Mouse (Mus musculus) forebrain, postnatal 0 days (tissue): Measurements from ENCODE around the gene Tnip1. TPM values are rescaled to one million over a fixed set of nuclear protein-coding genes. Genes with fewer than 3 reads are reported as not detected.

Source experiments
- ATAC-seq: fragments of 200-750 bp; cut with Nextera tagmentation; 2 replicates; pipeline ENCODE4 v1.8.0; 2017; ENCODE audit warnings: mild to moderate bottlenecking, moderate library complexity
- DNase-seq: peaks from one replicate; pipeline ENCODE4 v3.0.0-alpha.2; 2015
- H3K27ac ChIP-seq: fragments of 300-500 bp; sonication (generic); 2 replicates; pipeline ENCODE4 v1.5.1; 2014; ENCODE audit warnings: low read depth, mild to moderate bottlenecking, antibody characterized with exemption, low read length, moderate library complexity, mixed read lengths
- H3K27me3 ChIP-seq: fragments of 300-500 bp; sonication (generic); 2 replicates; pipeline ENCODE4 v1.6.1; 2014; ENCODE audit warnings: mild to moderate bottlenecking, low read length, mixed read lengths; ENCODE audit not compliant: insufficient read depth
- H3K36me3 ChIP-seq: fragments of 300-500 bp; sonication (generic); 2 replicates; pipeline ENCODE4 v1.6.1; 2014; ENCODE audit warnings: mild to moderate bottlenecking, moderate library complexity; ENCODE audit not compliant: insufficient read depth
- H3K4me1 ChIP-seq: fragments of 300-500 bp; sonication (generic); 2 replicates; pipeline ENCODE4 v1.6.1; 2014; ENCODE audit warnings: antibody characterized with exemption; ENCODE audit not compliant: insufficient read depth
- H3K4me2 ChIP-seq: fragments of 300-500 bp; sonication (generic); 2 replicates; pipeline ENCODE4 v1.6.1; 2014; ENCODE audit warnings: low read depth, mild to moderate bottlenecking, moderate library complexity
- H3K4me3 ChIP-seq: fragments of 300-500 bp; sonication (generic); 2 replicates; pipeline ENCODE4 v1.5.1; 2014; ENCODE audit warnings: low read depth, low read length, mixed read lengths
- H3K9ac ChIP-seq: fragments of 300-500 bp; sonication (generic); 2 replicates; pipeline ENCODE4 v1.6.1; 2014; ENCODE audit warnings: mild to moderate bottlenecking
- H3K9me3 ChIP-seq: fragments of 300-500 bp; sonication (generic); 2 replicates; pipeline ENCODE4 v1.6.1; 2016; ENCODE audit warnings: low read length
- CTCF ChIP-seq: sonication (generic); IDR thresholded peaks from 2 replicates; pipeline ENCODE4 v1.5.1; 2016; ENCODE audit warnings: antibody characterized with exemption, control low read depth, low read depth
- WGBS: fragments of 180-500 bp; shearing (Covaris S2); extraction: QIAGEN DNeasy Blood & Tissue Kit; methylation state at CpG from one replicate; pipeline ENCODE4 v1.1.7; 2014; 5-methylcytosine and 5-hydroxymethylcytosine counted together
- polyA plus RNA-seq: library from polyadenylated mRNA; unstranded; fragments of >200 nt; fragmentation: Nextera tagmentation; extraction: Ambion mirVana; gene quantifications from 2 replicates; pipeline ENCODE4 v1.2.1, GENCODE M21; 2015
- total RNA-seq: library from RNA; depleted of rRNA; stranded (reverse); fragments of >200 nt; gene quantifications from 2 replicates; pipeline ENCODE4 v1.2.3, GENCODE M21; 2014

Gene Tnip1
- total and polyA plus RNA-seq, 2 experiments from 2014 or later: 14.9 to 16.6 TPM

DNA sequence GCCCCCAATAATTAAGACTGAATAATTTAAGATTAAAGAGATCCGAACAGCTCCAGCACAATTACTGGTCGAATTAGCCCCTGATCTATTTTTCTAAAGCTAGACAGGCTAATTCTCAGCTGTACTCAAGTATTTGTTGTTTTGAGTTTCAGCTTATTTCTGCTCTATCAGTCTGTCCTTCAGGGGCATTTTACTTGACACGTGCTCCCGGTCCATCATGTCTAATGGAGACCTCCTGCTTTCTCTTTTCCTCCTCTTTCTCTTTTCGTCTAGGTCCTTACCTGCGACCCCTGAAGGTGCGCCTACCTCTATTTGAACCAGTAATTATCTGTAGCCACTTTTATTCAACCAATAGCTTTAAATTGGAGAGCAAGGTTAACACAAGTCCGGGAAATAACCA is 8.0 kb downstream of the Tnip1 start:
- Histone ChIP-seq H3K4me2 (no peak overlapping the region), H3K27ac (no peak overlapping the region)
- no peak for TF ChIP-seq CTCF

GRCm38 (mm10) chr11:54953993-54954446 is 8.7 kb downstream of the Tnip1 start:
- Histone ChIP-seq H3K27ac (no peak overlapping the region), H3K36me3 (no peaks in the 10 kb centered on the region), H3K4me3 (no peak overlapping the region), H3K9me3 (no peaks in the 10 kb centered on the region), H3K4me1 (0 out of 2 replicates have a peak, but pooled peaks cover 6% of the 10 kb centered on the region), H3K27me3 (no peaks in the 10 kb centered on the region), H3K4me2 (peak overlapping the region; percentile 5; the same call in 1 of the 2 replicates), H3K9ac (no peak overlapping the region)
- DNase-seq (no peak), ATAC-seq (no peak)
- no peak for TF ChIP-seq CTCF
- WGBS: 26% methylated on average over 9 of the region's 9 CpGs

More for the DNA sequence above, 8.0 kb downstream of the Tnip1 start:
- 0 out of 2 replicates have a peak, but pooled peaks cover 6% of the 10 kb centered on the region for H3K4me1 ChIP-seq
- DNase-seq: no peak
- no peaks in the 10 kb centered on the region for H3K27me3 ChIP-seq
- no peaks in the 10 kb centered on the region for H3K36me3 ChIP-seq
- no peak overlapping the region for H3K9ac ChIP-seq
- H3K9me3 ChIP-seq: no peaks in the 10 kb centered on the region
- no peak overlapping the region for H3K4me3 ChIP-seq
- ATAC-seq: no peak
- WGBS: 63% methylated on average over 8 of the region's 8 CpGs

GRCm38 (mm10) chr11:54952651-54953050 is 10.1 kb downstream of the Tnip1 start:
- no peak for ATAC-seq
- DNase-seq: no peak
- H3K4me3 ChIP-seq: no peak overlapping the region
- H3K4me1 ChIP-seq: 0 out of 2 replicates have a peak, but pooled peaks cover 6% of the 10 kb centered on the region
- no peak overlapping the region for H3K4me2 ChIP-seq
- H3K9me3 ChIP-seq: no peaks in the 10 kb centered on the region
- TF ChIP-seq CTCF: no peak
- no peak overlapping the region for H3K27ac ChIP-seq
- WGBS: 80% methylated on average over 6 of the region's 6 CpGs
- H3K27me3 ChIP-seq: no peaks in the 10 kb centered on the region
- no peak overlapping the region for H3K9ac ChIP-seq
- H3K36me3 ChIP-seq: no peaks in the 10 kb centered on the region

DNA sequence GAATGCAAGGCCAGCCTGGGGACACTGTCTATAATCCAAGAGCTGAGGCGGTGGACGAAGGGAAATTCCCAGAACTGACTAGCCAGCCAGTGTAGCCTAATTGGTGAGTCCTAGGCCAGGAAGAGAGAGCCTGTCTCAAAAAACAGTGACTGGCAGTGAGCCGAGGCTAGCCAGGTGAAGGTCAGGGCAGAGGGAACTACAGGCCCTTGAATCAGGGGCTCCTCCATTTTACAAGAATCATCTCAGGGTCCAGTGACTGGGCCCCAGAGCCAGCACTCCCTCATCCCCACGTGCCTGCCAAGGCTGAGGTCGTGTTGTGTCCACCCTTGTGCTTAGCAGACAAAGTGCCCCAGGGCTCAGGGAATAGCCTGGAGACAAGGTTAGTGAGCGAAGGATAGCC is 12.0 kb downstream of the Tnip1 start:
- Histone ChIP-seq H3K9ac (no peak overlapping the region), H3K4me1 (0 out of 2 replicates have a peak, but pooled peaks cover 6% of the 10 kb centered on the region), H3K9me3 (no peaks in the 10 kb centered on the region), H3K4me2 (no peak overlapping the region), H3K4me3 (no peak overlapping the region), H3K36me3 (no peaks in the 10 kb centered on the region), H3K27ac (no peak overlapping the region), H3K27me3 (no peaks in the 10 kb centered on the region)
- no peak for DNase-seq
- WGBS: 83% methylated on average over 6 of the region's 6 CpGs
- ATAC-seq: no peak
- no peak for TF ChIP-seq CTCF

- Histone ChIP-seq H3K36me3 (no peaks in the 10 kb centered on the region), H3K9ac (no peak overlapping the region), H3K4me2 (no peak overlapping the region), H3K4me3 (no peak overlapping the region), H3K27me3 (no peaks in the 10 kb centered on the region), H3K4me1 (0 out of 2 replicates have a peak, but pooled peaks cover 6% of the 10 kb centered on the region), H3K27ac (no peak overlapping the region), H3K9me3 (no peaks in the 10 kb centered on the region)
- DNase-seq: no peak
- 86% methylated on average over 1 of the region's 1 CpGs for WGBS
- TF ChIP-seq CTCF: no peak
- ATAC-seq: no peak
Measured at GRCm38 (mm10) chr11:54949717-54950116, 13.0 kb downstream of the Tnip1 start.

DNA sequence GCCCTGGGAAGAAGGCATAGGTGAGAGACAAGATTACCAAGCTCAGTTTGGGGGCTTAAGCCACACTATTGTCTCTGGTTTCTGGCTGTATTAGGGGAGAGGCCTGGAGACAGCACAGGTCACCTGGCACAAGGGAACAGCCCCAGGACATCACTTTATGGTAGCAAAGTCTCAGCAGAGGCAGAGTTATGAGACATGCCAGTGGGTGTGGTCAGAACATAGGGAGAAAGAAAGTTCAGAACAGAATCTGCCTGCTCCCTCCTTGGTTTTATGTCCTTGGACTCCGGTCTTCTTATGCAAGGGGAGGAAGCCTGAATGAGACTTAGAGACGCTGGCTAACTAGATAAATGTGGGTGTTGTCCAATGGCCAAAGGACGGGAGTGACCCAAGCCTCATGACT is 18.0 kb downstream of the Tnip1 start:
- DNase-seq (no peak), ATAC-seq (no peak)
- WGBS: 88% methylated on average over 3 of the region's 3 CpGs
- no peaks in the 10 kb centered on the region for H3K36me3 ChIP-seq
- H3K4me1 ChIP-seq: no peaks in the 10 kb centered on the region
- TF ChIP-seq CTCF: no peak
- H3K27me3 ChIP-seq: no peaks in the 10 kb centered on the region
- no peak overlapping the region for H3K27ac ChIP-seq
- no peak overlapping the region for H3K4me2 ChIP-seq
- H3K9ac ChIP-seq: no peak overlapping the region
- no peak overlapping the region for H3K4me3 ChIP-seq
- no peaks in the 10 kb centered on the region for H3K9me3 ChIP-seq

DNA sequence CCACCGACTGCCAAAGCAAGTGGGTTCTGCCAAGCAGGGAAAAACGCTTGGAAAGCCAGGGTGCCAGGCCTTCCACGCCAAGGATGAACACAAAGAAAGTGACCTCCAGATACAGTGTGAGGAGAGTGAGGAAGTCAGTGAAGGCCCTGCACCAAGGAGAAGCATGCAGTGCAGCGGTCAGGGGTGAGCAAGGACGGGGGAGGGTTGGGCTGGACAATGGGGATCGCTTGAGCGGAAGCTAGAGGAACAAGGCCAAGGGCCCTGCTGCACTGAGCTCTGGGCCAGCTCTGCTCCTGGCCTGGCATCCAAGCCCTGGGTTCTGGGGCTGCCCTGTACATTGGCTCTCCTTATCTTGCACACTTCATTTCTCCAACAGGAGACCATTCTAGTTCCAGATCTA is 22.7 kb downstream of the Tnip1 start:
- peaks cover 3% of the 10 kb centered on the region; the same call in 1 of the 2 replicates for H3K36me3 ChIP-seq

DNA sequence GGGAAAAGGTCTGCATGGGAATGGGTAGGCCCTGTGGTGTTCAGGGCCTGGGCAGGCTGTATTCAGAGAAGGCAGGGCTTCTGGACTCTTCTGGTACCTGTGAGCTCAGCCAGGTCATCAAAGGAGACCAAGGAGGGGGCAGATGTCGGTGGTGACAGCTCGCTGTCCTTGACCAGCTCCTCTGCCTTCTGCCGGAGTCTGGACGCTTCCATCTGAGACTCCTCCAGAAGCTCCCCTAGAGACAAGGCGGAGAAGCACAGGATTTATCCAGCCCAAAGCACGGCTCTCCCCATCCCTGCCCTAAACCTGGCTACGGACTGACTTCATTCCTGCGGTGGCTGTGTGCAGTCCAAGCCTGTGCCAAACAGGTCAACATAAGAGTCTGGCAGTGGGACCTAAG is 23.2 kb downstream of the Tnip1 start:
- Histone ChIP-seq H3K9ac (no peak overlapping the region), H3K36me3 (peaks cover 3% of the 10 kb centered on the region; the same call in 1 of the 2 replicates), H3K4me2 (no peak overlapping the region), H3K27ac (no peak overlapping the region), H3K9me3 (no peaks in the 10 kb centered on the region), H3K27me3 (no peaks in the 10 kb centered on the region), H3K4me3 (no peak overlapping the region), H3K4me1 (no peaks in the 10 kb centered on the region)
- WGBS: 88% methylated on average over 8 of the region's 8 CpGs
- ATAC-seq: no peak
- no peak for TF ChIP-seq CTCF
- DNase-seq: no peak

More for the DNA sequence above, 22.7 kb downstream of the Tnip1 start:
- no peak overlapping the region for H3K27ac ChIP-seq
- no peaks in the 10 kb centered on the region for H3K9me3 ChIP-seq
- WGBS: 74% methylated on average over 7 of the region's 7 CpGs
- H3K4me2 ChIP-seq: no peak overlapping the region
- no peak overlapping the region for H3K9ac ChIP-seq
- no peak for TF ChIP-seq CTCF
- ATAC-seq: no peak
- H3K27me3 ChIP-seq: no peaks in the 10 kb centered on the region
- H3K4me1 ChIP-seq: no peaks in the 10 kb centered on the region
- H3K4me3 ChIP-seq: no peak overlapping the region
- DNase-seq: no peak
